Mouse (Mus musculus) mouse trophoblast stem cell (cell line): ENCODE results near the gene Thbs4.

Source experiments
- in situ Hi-C, 2 experiments: fragments of 300-500 bp; cut with MseI, MboI; formaldehyde crosslinking; loops; 2 replicates in 1 of 2; 3 replicates in 1 of 2; pipeline ENCODE4 v1.15.1; 2025

Gene Thbs4

GRCm38 (mm10) chr13:92762322-92762721 is 32.3 kb downstream of the Thbs4 start:
- in situ Hi-C loops, result loop anchor here in 1 of 2 experiments (25.0 kb wide), 1 partner anchor 475 kb away; no protein-coding TSS in a partner anchor

DNA sequence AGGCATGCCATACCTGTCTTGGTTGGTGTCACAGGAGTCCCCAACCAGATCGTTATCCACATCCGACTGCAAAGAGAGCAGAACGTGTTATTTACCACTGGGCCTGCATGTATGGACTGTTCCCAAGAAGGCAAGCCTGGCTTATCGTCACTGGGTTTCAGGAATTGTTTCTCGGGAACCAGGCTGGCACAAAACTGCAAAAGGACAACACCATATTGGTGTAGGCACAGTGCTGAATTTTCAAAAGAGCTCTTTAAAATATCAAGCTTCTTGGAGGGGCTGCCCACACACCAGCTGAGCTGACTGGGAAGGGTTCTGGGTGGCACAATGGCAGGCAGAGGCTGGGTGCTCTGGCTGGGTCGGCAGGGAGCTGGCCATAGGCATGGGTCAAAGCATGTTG is 34.1 kb downstream of the Thbs4 start:
- in situ Hi-C loops, result loop anchor here in 1 of 2 experiments (25.0 kb wide), 1 partner anchor 477 kb away; no protein-coding TSS in a partner anchor

DNA sequence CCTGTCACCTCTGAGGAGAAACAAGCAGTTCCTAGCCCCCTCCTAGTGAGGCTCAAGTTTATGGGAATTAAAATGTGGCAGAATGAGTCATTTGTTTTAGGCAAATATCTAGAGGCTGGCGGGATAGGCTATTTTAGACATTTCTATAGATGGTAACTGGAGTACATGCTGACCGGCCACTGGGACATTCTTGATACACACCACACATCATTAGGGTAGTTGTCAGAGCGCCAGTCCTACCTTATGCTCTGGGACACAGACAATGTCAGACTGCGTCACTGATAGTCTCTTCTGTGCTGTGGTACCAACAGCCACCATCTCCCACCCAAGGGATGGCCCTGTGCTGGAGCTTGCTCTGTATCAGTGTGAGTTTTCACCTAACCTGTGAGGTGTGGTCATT is 35.5 kb downstream of the Thbs4 start:
- in situ Hi-C loops, result loop anchor here in 1 of 2 experiments (25.0 kb wide), 1 partner anchor 478 kb away; no protein-coding TSS in a partner anchor

GRCm38 (mm10) chr13:92757972-92758585 is 36.5 kb downstream of the Thbs4 start:
- in situ Hi-C loops, result loop anchor here in 1 of 2 experiments (25.0 kb wide), 1 partner anchor 479 kb away; no protein-coding TSS in a partner anchor

GRCm38 (mm10) chr13:92755036-92755435 is 39.6 kb downstream of the Thbs4 start:
- in situ Hi-C loops, result loop anchor here in 1 of 2 experiments (25.0 kb wide), 1 partner anchor 482 kb away; no protein-coding TSS in a partner anchor

DNA sequence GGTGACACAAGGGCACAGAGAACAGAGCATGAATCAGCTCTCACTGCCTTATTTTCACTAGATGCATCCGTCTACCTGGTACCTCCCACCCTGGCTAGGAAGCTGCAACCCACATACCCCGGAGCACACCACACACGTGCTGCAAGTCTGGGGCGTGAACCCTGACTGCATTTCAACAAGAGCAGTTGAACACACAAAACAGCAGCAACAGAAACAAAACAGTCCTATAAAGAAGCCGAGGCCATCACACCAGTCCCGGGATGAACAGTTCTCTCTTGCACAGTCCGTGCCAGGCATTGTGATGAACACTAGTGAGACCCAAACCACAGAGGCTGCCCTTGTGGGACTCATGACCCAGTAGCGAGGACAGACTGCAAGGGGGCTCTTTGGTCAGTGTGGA is 40.9 kb downstream of the Thbs4 start:
- in situ Hi-C loops, result loop anchor here in 1 of 2 experiments (5.0 to 25.0 kb wide), 2 partner anchors 104 to 484 kb away; no protein-coding TSS in a partner anchor

GRCm38 (mm10) chr13:92751726-92752565 is 42.7 kb downstream of the Thbs4 start:
- in situ Hi-C loops, result loop anchor here in 1 of 2 experiments (5.0 to 25.0 kb wide), 2 partner anchors 105 to 485 kb away; no protein-coding TSS in a partner anchor

- in situ Hi-C loops, result loop anchor here in 1 of 2 experiments (5.0 to 25.0 kb wide), 2 partner anchors 106 to 486 kb away; no protein-coding TSS in a partner anchor
Observed at GRCm38 (mm10) chr13:92750976-92751518, 43.6 kb downstream of the Thbs4 start.

- in situ Hi-C loops, result no loop called here
Observed at GRCm38 (mm10) chr13:92743337-92743736, 51.3 kb downstream of the Thbs4 start.

DNA sequence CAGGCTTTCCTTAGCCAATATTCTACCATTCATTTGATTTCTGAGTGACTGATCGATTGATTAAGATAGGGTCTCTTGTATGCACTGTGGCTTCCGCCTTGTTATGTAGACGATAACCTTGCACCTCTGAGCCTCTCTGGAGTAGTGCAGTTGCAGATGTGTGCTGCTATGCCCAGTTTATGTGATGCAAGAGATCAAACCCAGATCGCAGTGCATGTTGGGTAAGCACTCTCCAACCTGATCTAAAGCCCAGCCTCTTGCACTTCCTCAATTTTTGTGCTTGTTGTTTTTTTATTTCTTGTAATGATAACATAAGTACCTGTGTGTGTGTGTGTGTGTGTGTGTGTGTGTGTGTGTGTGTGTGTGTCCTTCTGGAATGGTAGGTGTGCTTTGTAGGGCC is 51.7 kb downstream of the Thbs4 start:
- in situ Hi-C loops, result no loop called here

DNA sequence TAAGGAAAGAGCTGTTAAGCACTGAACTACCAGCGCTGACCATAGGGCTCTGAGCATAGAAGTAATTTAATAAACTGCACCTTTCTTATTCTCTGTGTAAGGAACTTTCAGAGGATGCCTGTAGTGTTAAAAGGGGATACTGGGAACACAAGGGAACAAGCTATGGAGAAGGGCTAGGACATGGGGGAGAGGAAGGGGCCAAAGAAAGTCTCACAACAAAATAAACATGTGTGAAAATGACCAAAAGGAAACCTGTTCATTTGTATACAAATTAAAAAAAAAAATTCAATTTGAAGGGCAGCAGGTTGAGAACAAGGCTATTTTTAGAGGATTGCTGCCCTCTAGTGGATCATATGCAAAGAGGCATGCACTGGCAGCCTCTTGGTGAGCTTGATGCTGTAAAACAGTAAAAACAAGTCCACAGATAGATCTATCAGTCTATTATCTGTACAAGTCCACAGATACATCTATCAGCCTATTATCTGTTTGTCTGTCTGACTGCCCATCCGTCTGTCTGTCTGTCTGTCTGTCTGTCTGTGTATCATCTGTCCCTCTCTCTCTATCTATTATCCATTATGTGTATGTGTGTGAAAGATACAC is 53.8 kb downstream of the Thbs4 start:
- in situ Hi-C loops, result no loop called here

- in situ Hi-C loops, result loop anchor here (5.0 kb wide), 2 partner anchors 153 to 158 kb away; no protein-coding TSS in a partner anchor
Observed at GRCm38 (mm10) chr13:92739858-92740257, 54.8 kb downstream of the Thbs4 start.

DNA sequence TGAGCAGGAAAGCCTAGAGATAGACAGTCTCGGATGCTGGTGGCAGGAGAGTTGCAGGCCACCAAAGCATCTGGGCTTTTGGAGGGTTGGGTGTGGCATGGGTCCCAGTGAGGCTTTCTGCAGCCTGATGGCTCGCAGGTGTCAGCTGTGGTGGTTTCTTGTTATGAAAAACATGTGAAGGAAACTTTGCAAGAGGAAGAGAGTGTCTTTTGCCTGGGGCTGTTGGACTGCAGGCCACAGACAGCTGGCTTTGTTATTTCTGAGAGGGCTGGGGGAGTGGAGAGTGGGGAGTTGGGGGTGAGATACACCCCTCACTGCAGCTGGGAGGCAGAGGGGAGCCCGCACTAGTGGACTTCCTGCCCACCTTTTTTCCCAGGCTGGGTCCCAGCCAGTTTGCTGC is 55.8 kb downstream of the Thbs4 start:
- in situ Hi-C loops, result loop anchor here (5.0 kb wide), 2 partner anchors 152 to 157 kb away; no protein-coding TSS in a partner anchor

GRCm38 (mm10) chr13:92736516-92737300 is 57.9 kb downstream of the Thbs4 start:
- in situ Hi-C loops, result loop anchor here (5.0 kb wide), 2 partner anchors 149 to 154 kb away; no protein-coding TSS in a partner anchor

- in situ Hi-C loops, result loop anchor here (5.0 kb wide), 2 partner anchors 148 to 153 kb away; no protein-coding TSS in a partner anchor
Observed at GRCm38 (mm10) chr13:92735693-92736092, 58.9 kb downstream of the Thbs4 start.

- in situ Hi-C loops, result no loop called here
Observed at GRCm38 (mm10) chr13:92733741-92734140, 60.9 kb downstream of the Thbs4 start.

- in situ Hi-C loops, result no loop called here
Observed at GRCm38 (mm10) chr13:92733252-92733651, 61.4 kb downstream of the Thbs4 start.

DNA sequence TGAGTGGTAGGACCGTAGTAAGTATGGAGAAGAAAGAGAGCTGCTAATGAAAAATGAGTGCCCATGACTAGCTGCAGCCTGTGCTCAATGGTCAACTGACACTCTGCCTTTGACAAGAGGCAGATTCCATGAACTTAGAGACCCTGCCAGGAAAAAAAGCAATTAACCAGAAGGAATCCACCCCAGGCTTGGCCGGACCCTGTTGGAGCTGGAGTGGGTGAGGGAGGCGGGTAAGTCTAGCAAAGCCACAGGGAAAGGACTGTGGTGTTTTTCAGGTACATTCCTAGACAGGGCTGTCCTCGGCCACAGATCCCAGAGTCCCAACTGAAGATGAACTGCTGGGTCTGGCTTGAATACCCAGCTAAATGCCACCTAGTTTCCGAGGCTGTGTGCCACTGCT is 61.8 kb downstream of the Thbs4 start:
- in situ Hi-C loops, result no loop called here

- in situ Hi-C loops, result no loop called here
Observed at GRCm38 (mm10) chr13:92731811-92732210, 62.8 kb downstream of the Thbs4 start.

DNA sequence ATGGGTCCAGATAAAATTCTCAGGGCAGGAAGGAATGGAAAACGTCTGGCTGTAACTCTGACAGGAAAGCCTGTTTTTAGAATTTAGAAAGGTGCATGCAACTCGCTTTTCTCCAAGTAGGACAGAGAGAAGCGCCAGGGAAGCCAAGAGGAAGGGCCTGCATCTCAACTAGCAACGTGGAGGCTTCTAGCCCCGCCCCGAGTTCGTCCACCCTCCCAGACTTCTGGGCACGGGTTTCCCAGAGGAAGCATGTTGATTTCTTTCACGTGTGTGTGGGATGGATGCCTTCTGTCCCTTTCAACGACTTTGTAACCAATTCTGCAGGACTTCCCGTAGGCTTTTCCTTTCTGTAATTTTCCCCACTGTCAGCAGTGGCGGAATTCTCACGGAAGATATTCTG is 64.8 kb downstream of the Thbs4 start:
- in situ Hi-C loops, result no loop called here
